Mouse (Mus musculus) heart, adult 2 months (tissue): ENCODE data around the gene Bmp6. TPM values are rescaled to one million over a fixed set of nuclear protein-coding genes. Genes with fewer than 3 reads are reported as not detected.

Source experiments
- DNase-seq, 2 experiments: peaks; one replicate each; pipeline ENCODE4 v3.0.0; 2021
- H3K27ac ChIP-seq: fragments of 200-600 bp; 2 replicates; pipeline ENCODE4 v1.8.1; 2022
- H3K27me3 ChIP-seq: fragments of 200-500 bp; 2 replicates; pipeline ENCODE4 v1.6.1; 2012; ENCODE audit warnings: mild to moderate bottlenecking, low read length, inconsistent platforms, mixed read lengths; ENCODE audit not compliant: control insufficient read depth, insufficient read depth
- H3K36me3 ChIP-seq: fragments of 200-500 bp; 2 replicates; pipeline ENCODE4 v1.6.1; 2012; ENCODE audit warnings: low read length, inconsistent platforms; ENCODE audit not compliant: control insufficient read depth, insufficient read depth
- H3K4me1 ChIP-seq: fragments of 200-500 bp; 2 replicates; pipeline ENCODE4 v1.6.1; 2011; ENCODE audit warnings: low read length; ENCODE audit not compliant: control insufficient read depth, insufficient read depth
- H3K4me3 ChIP-seq: fragments of 200-600 bp; 2 replicates; pipeline ENCODE4 v1.8.1; 2022
- H3K79me2 ChIP-seq: fragments of 200-500 bp; replicated peaks from 2 replicates; pipeline ENCODE4 v1.6.1; 2012; ENCODE audit warnings: mild to moderate bottlenecking, inconsistent platforms, low read length, moderate library complexity, mixed read lengths; ENCODE audit not compliant: control insufficient read depth, insufficient read depth
- H3K9ac ChIP-seq: fragments of 200-500 bp; 2 replicates; pipeline ENCODE4 v1.6.1; 2012; ENCODE audit warnings: low read depth, mild to moderate bottlenecking, control low read depth, inconsistent platforms, low read length, mixed read lengths
- CTCF ChIP-seq: fragments of 200-600 bp; IDR thresholded peaks from 2 replicates; pipeline ENCODE4 v1.8.1; 2022; ENCODE audit warnings: antibody characterized with exemption, mild to moderate bottlenecking, moderate library complexity
- EP300 ChIP-seq: fragments of 200-500 bp; IDR thresholded peaks from 2 replicates; pipeline ENCODE4 v1.6.1; 2011; ENCODE audit warnings: low read depth, low read length, control low read depth; ENCODE audit not compliant: insufficient read depth
- POLR2A ChIP-seq: fragments of 200-500 bp; IDR thresholded peaks from 2 replicates; pipeline ENCODE4 v1.6.1; 2011; ENCODE audit warnings: mild to moderate bottlenecking, low read depth, low read length, control low read depth; ENCODE audit not compliant: insufficient read depth
- WGBS: fragments of 180-500 bp; shearing (Covaris S2); methylation state at CpG from one replicate; pipeline ENCODE4 v1.1.7; 2018; 5-methylcytosine and 5-hydroxymethylcytosine counted together
- intact Hi-C: fragments of 180-260 bp; cut with DNase I; formaldehyde crosslinking; loops from one replicate; pipeline ENCODE4 v1.15.1; 2025
- polyA plus RNA-seq: library from polyadenylated mRNA; depleted of rRNA; stranded (reverse); fragments of >200 nt; gene quantifications from 2 replicates; pipeline ENCODE4 v1.2.3, GENCODE M21; 2012
- total RNA-seq, 2 experiments: library from RNA; stranded (reverse); gene quantifications; 2 replicates each; pipeline ENCODE4 v1.2.3; 2021

The Bmp6 gene
- total and polyA plus RNA-seq, 3 experiments, result 19.3 to 28.8 (median 23.0) TPM

DNA sequence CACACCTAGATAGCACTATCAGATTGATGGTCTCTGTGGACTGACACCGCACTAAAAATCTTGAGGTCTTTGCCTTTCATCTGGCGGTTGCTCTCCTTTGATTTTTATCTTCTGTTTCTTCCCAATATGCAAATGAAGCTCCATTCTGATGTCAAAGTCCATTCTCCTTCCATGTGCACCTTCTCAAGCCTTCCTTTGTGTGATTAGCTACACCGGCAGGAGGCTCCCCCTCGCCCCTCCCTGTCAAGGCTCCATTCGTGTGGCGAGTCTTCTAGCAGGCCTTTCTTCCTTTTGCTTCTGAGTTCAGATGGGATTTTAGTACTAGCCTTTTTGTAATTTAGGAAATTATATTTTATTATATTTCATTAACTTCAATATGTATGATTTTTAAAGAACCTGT, 80.4 kb downstream of the Bmp6 start:
- 83% methylated on average over 6 of the region's 6 CpGs for WGBS
- intact Hi-C loops, result no loop called here
- Histone ChIP-seq H3K27ac (no peak overlapping the region), H3K4me1 (no peaks in the 10 kb centered on the region; the same call in 1 of the 2 replicates), H3K27me3 (no peaks in the 10 kb centered on the region), H3K36me3 (no peaks in the 10 kb centered on the region), H3K4me3 (no peak overlapping the region), H3K9ac (no peak overlapping the region), H3K79me2 (no peaks in the 10 kb centered on the region)
- no peak for TF ChIP-seq POLR2A
- DNase-seq, result no peak

DNA sequence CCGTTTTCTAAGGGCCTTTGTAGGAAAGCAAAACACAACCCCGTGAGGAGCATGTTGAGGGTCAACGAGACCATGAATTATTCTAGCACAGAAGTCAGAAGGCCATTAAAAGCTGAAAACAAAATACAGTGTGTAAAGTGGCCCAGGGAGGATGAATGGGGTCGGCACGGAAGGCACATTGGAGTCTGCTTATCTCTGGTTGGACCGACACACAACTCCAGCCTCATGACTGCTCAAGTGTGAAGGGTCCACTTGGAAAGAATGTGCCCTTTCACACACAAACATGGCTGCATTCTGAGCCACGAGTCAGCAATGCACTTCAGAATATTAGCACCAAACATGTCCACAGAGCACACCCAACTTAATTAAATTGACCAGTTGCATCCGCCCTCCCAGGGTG, 84.8 kb downstream of the Bmp6 start:
- WGBS, result 68% methylated on average over 8 of the region's 8 CpGs
- no peak overlapping the region for H3K4me3 ChIP-seq
- no peaks in the 10 kb centered on the region for H3K36me3 ChIP-seq
- intact Hi-C loops, result no loop called here
- no peaks in the 10 kb centered on the region for H3K27me3 ChIP-seq
- H3K79me2 ChIP-seq, result no peaks in the 10 kb centered on the region
- no peak overlapping the region for H3K9ac ChIP-seq
- H3K4me1 ChIP-seq, result no peaks in the 10 kb centered on the region; the same call in 1 of the 2 replicates
- H3K27ac ChIP-seq, result no peak overlapping the region
- no peak for TF ChIP-seq CTCF
- TF ChIP-seq EP300, result no peak
- TF ChIP-seq POLR2A, result no peak
- no peak for DNase-seq

DNA sequence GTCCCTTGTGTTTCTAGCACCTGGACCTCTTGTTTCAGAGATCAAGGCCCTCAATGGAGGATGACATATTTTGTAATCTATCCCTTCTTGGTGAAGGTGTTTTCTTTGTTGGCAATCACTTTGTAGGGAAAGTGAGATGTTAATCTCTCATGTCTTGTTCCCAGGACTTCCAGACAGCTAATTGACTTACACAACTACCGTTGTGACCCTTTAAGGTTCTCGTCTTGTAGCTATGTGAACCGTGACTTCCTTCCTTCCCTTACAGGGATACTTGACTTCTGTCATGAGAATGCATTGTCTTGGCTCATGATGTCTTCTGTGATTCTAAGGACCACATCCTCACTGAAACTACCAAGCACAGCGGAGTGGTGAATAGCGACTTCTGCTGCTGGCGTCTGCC, 85.2 kb downstream of the Bmp6 start:
- no peak overlapping the region for H3K27ac ChIP-seq
- no peak overlapping the region for H3K4me3 ChIP-seq
- H3K27me3 ChIP-seq, result no peaks in the 10 kb centered on the region
- no peak for DNase-seq
- H3K36me3 ChIP-seq, result no peaks in the 10 kb centered on the region
- intact Hi-C loops, result no loop called here
- WGBS, result 52% methylated on average over 6 of the region's 6 CpGs
- TF ChIP-seq CTCF, result no peak
- TF ChIP-seq EP300, result no peak
- no peak for TF ChIP-seq POLR2A
- no peaks in the 10 kb centered on the region for H3K79me2 ChIP-seq
- no peak overlapping the region for H3K9ac ChIP-seq
- H3K4me1 ChIP-seq, result no peaks in the 10 kb centered on the region; the same call in 1 of the 2 replicates

DNA sequence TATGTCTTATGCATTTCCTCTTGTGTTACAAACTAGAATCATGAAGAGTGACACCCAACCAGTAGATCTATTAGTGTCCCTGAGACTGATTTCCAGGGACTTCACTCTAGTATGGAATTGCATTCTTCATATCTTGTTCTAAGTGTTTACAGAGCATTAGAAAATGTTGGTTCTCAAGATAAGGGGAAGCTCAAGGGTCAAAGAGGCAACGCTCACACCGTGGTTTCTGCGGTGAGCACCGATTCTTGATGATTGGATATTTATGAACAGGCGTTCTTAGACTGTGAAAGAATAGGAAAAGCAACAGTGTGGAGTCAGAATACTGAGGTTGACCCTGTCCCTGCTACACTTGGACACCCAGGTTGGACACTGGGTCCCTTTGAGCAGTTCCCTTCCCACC, 89.9 kb downstream of the Bmp6 start:
- H3K4me1 ChIP-seq, result peaks cover 3% of the 10 kb centered on the region
- H3K9ac ChIP-seq, result no peak overlapping the region
- H3K79me2 ChIP-seq, result no peaks in the 10 kb centered on the region
- no peaks in the 10 kb centered on the region for H3K36me3 ChIP-seq
- no peak for DNase-seq
- H3K27me3 ChIP-seq, result no peaks in the 10 kb centered on the region
- no peak overlapping the region for H3K27ac ChIP-seq
- TF ChIP-seq CTCF (no peak), EP300 (no peak)
- intact Hi-C loops, result loop anchor here (2.0 kb wide), 1 partner anchor 16 kb away; no protein-coding TSS in a partner anchor
- 89% methylated on average over 5 of the region's 5 CpGs for WGBS
- H3K4me3 ChIP-seq, result no peak overlapping the region

DNA sequence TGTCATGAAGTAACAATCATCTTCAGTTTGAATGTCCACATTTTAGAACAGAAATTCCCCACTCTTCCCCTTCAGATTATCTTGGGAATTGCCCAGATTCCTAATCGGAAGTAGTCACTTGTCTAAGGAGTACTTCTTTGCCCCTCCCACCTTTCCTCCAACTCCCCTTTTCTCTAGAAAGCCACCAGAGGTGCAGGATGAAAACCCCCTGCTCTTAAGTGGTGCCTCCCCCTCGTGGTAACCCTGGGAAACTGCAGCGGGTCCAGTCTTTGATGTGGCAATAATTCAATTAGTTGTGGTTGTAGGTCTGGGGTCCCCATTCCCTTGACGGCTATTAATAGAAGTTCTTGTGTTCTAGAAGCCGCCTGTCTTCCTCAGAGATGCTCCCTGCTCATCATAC, 93.0 kb downstream of the Bmp6 start:
- no peak for TF ChIP-seq EP300
- TF ChIP-seq POLR2A, result no peak
- peak; percentile 83 for TF ChIP-seq CTCF
- peak in 1 of 2 experiments; percentile 48 for DNase-seq
- H3K27me3 ChIP-seq, result no peaks in the 10 kb centered on the region
- intact Hi-C loops, result loop anchor here (1.0 kb wide), 1 partner anchor 92 kb away; no protein-coding TSS in a partner anchor
- H3K36me3 ChIP-seq, result no peaks in the 10 kb centered on the region
- H3K27ac ChIP-seq, result no peak overlapping the region
- H3K4me3 ChIP-seq, result no peak overlapping the region
- no peaks in the 10 kb centered on the region for H3K79me2 ChIP-seq
- WGBS, result 28% methylated on average over 5 of the region's 5 CpGs
- peaks cover 5% of the 10 kb centered on the region for H3K4me1 ChIP-seq
- H3K9ac ChIP-seq, result no peak overlapping the region

DNA sequence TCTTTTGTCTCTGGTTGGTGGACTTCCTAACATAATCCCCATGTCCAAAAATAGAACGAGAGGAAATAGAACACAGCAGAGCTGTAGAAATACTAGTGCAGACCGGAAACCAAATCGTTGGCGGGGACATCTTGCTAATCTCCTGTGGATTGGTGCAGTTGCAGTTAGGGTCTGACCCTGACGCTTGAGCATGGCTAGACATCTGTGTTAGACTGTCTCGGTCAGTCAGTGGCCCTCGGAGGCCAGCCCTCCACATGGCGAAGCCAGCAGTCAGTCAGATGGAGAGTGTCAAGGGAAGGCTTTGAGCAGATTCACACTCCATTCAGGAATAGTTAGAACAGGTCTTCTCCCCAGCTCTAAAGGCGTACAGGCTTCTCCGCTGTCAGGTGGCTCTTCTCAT, 95.3 kb downstream of the Bmp6 start:
- Histone ChIP-seq H3K27ac (no peak overlapping the region), H3K4me3 (no peak overlapping the region), H3K36me3 (no peaks in the 10 kb centered on the region), H3K4me1 (peaks cover 5% of the 10 kb centered on the region), H3K27me3 (no peaks in the 10 kb centered on the region), H3K9ac (no peak overlapping the region), H3K79me2 (no peaks in the 10 kb centered on the region)
- no peak for DNase-seq
- intact Hi-C loops, result no loop called here
- no peak for TF ChIP-seq POLR2A
- 47% methylated on average over 10 of the region's 10 CpGs for WGBS
